19 mouse cellular contexts compared by ENCODE assay signal in the genomic region with DNA sequence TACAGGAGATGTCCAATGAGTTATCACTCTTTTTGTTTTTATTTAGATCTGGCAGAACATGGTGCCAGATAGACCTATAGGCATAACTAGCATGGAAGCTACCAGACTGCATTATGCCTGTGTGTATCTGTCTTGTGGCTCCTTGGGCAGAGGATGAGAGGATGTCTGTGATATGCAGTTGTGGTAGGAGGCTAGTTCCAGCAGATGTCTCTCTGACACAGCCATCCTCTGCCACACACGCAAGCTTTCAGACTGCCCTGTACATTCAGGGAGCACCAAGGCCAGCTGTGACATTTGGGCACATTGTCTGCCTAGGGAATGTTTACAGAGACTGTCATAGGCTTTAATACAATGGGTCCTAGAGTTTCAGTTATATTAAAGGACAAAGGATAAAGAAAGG.
DNase-seq lines count a peak whose midpoint lies in the region; ATAC-seq and TF ChIP-seq lines count a peak whose summit lies in the region.
"Had no signal": no experiment of that assay in that cellular context is flagged by ENCODE, and none has a peak within 500 bp of the region (broad histone marks: within the 10 kb centered on the region; RNA-seq: fewer than 3 reads in every experiment).

No protein-coding gene starts in this region.

- H3K27me3 ChIP-seq in forebrain, postnatal 0 days (ENCODE audit: insufficient read depth, low read length) = no peaks in the 10 kb centered on the region
- no peaks in the 10 kb centered on the region for H3K27me3 ChIP-seq in forebrain, embryonic 10.5 days (ENCODE audit: poor library complexity, severe bottlenecking)
- no peaks in the 10 kb centered on the region for H3K27me3 ChIP-seq in midbrain, embryonic 13.5 days
- H3K27me3 ChIP-seq in midbrain, embryonic 15.5 days (replicated peaks) = no peaks in the 10 kb centered on the region
- no peaks in the 10 kb centered on the region for H3K27me3 ChIP-seq in midbrain, embryonic 14.5 days (ENCODE audit: control insufficient read depth, insufficient read depth, low read length)
- H3K27me3 ChIP-seq: embryonic facial prominence, embryonic 15.5 days; forebrain, embryonic 12.5 days; kidney, embryonic 15.5 days; limb, embryonic 13.5 days; liver, embryonic 15.5 days; Patski had no signal

- H3K9me3 ChIP-seq in forebrain, postnatal 0 days (ENCODE audit: low read length) = no peaks in the 10 kb centered on the region
- no peaks in the 10 kb centered on the region for H3K9me3 ChIP-seq in forebrain, embryonic 10.5 days
- H3K9me3 ChIP-seq in midbrain, embryonic 13.5 days = no peaks in the 10 kb centered on the region
- H3K9me3 ChIP-seq in midbrain, embryonic 15.5 days = no peaks in the 10 kb centered on the region
- H3K9me3 ChIP-seq in midbrain, embryonic 14.5 days (ENCODE audit: control insufficient read depth, low read length) = no peaks in the 10 kb centered on the region
- H3K9me3 ChIP-seq: embryonic facial prominence, embryonic 15.5 days; forebrain, embryonic 12.5 days; heart, embryonic 10.5 days; kidney, embryonic 15.5 days; limb, embryonic 13.5 days; liver, embryonic 15.5 days had no signal

- peak; percentile 36 for TF ChIP-seq CTCF in forebrain, postnatal 0 days (IDR thresholded peaks at IDR 0.05; ENCODE audit: low read depth)
- peak; percentile 18 for TF ChIP-seq CTCF in layer of hippocampus, adult 2 months (conservative IDR thresholded peaks at IDR 0.05)

- H3K4me1 ChIP-seq in forebrain, postnatal 0 days (ENCODE audit: insufficient read depth) = no peaks in the 10 kb centered on the region
- H3K4me1 ChIP-seq in forebrain, embryonic 10.5 days = no peaks in the 10 kb centered on the region
- H3K4me1 ChIP-seq in midbrain, embryonic 13.5 days (replicated peaks) = no peaks in the 10 kb centered on the region
- H3K4me1 ChIP-seq in midbrain, embryonic 15.5 days = no peaks in the 10 kb centered on the region
- H3K4me1 ChIP-seq in midbrain, embryonic 14.5 days (ENCODE audit: control insufficient read depth, insufficient read depth, low read length) = no peaks in the 10 kb centered on the region
- H3K4me1 ChIP-seq: embryonic facial prominence, embryonic 15.5 days; forebrain, embryonic 12.5 days; heart, embryonic 10.5 days; kidney, embryonic 15.5 days; limb, embryonic 13.5 days; liver, embryonic 15.5 days had no signal

- no peak overlapping the region for H3K9ac ChIP-seq in forebrain, postnatal 0 days
- H3K9ac ChIP-seq in midbrain, embryonic 13.5 days (replicated peaks) = no peak overlapping the region
- H3K9ac ChIP-seq in midbrain, embryonic 15.5 days = no peak overlapping the region
- no peak overlapping the region for H3K9ac ChIP-seq in midbrain, embryonic 14.5 days (replicated peaks; ENCODE audit: low read length)
- H3K9ac ChIP-seq: embryonic facial prominence, embryonic 15.5 days; forebrain, embryonic 12.5 days; kidney, embryonic 15.5 days; limb, embryonic 13.5 days; liver, embryonic 15.5 days had no signal

- no peak overlapping the region for H3K4me2 ChIP-seq in forebrain, postnatal 0 days (ENCODE audit: low read depth)
- no peak overlapping the region for H3K4me2 ChIP-seq in midbrain, embryonic 13.5 days (replicated peaks)
- H3K4me2 ChIP-seq in midbrain, embryonic 15.5 days = no peak overlapping the region
- H3K4me2 ChIP-seq in midbrain, embryonic 14.5 days (ENCODE audit: low read length) = no peak overlapping the region
- H3K4me2 ChIP-seq: embryonic facial prominence, embryonic 15.5 days; forebrain, embryonic 12.5 days; kidney, embryonic 15.5 days; limb, embryonic 13.5 days; liver, embryonic 15.5 days had no signal

- DNase-seq in forebrain, postnatal 0 days = no peak
- no peak for DNase-seq in forebrain, embryonic 10.5 days (ENCODE audit: extremely low spot score, low spot score)
- no peak for DNase-seq in layer of hippocampus, adult 2 months (ENCODE audit: low spot score in 2 of 2)
- DNase-seq in layer of hippocampus, adult 9-10 months (ENCODE audit: low spot score) = no peak
- DNase-seq in midbrain, embryonic 14.5 days = peak; percentile 37
- no peak for DNase-seq in thymus, postnatal 4 days
- DNase-seq: cerebellum, adult 11 months; cerebellum, postnatal 36 days; lung, postnatal 4 days; thymus, adult 2 months had no signal

- ATAC-seq in forebrain, postnatal 0 days = no peak
- ATAC-seq in midbrain, embryonic 13.5 days = 0 out of 2 replicates have a peak, but pooled peaks have one; percentile 53
- no peak; the same call in 1 of the 2 replicates for ATAC-seq in midbrain, embryonic 15.5 days (replicated peaks)
- no peak for ATAC-seq in midbrain, embryonic 14.5 days (ENCODE audit: low FRiP score, low TSS enrichment)
- ATAC-seq: Patski had no signal

- no peaks in the 10 kb centered on the region for H3K36me3 ChIP-seq in forebrain, postnatal 0 days (ENCODE audit: insufficient read depth)
- H3K36me3 ChIP-seq in forebrain, embryonic 10.5 days (replicated peaks) = no peaks in the 10 kb centered on the region
- H3K36me3 ChIP-seq in midbrain, embryonic 13.5 days = no peaks in the 10 kb centered on the region
- H3K36me3 ChIP-seq in midbrain, embryonic 15.5 days (replicated peaks) = no peaks in the 10 kb centered on the region
- H3K36me3 ChIP-seq in midbrain, embryonic 14.5 days (ENCODE audit: control insufficient read depth, insufficient read depth, low read length) = no peaks in the 10 kb centered on the region
- H3K36me3 ChIP-seq: embryonic facial prominence, embryonic 15.5 days; forebrain, embryonic 12.5 days; heart, embryonic 10.5 days; kidney, embryonic 15.5 days; limb, embryonic 13.5 days; liver, embryonic 15.5 days had no signal

- no peak overlapping the region for H3K27ac ChIP-seq in forebrain, postnatal 0 days (ENCODE audit: low read depth, low read length)
- H3K27ac ChIP-seq in forebrain, embryonic 10.5 days = no peak overlapping the region
- H3K27ac ChIP-seq in layer of hippocampus, adult 2 months = no peak overlapping the region
- no peak overlapping the region for H3K27ac ChIP-seq in midbrain, embryonic 13.5 days
- no peak overlapping the region for H3K27ac ChIP-seq in midbrain, embryonic 15.5 days
- no peak overlapping the region for H3K27ac ChIP-seq in midbrain, embryonic 14.5 days (replicated peaks; ENCODE audit: low read depth, low read length)
- H3K27ac ChIP-seq: embryonic facial prominence, embryonic 15.5 days; forebrain, embryonic 12.5 days; heart, embryonic 10.5 days; kidney, embryonic 15.5 days; limb, embryonic 13.5 days; liver, embryonic 15.5 days had no signal

- H3K4me3 ChIP-seq in forebrain, postnatal 0 days (ENCODE audit: low read depth, low read length) = no peak overlapping the region
- H3K4me3 ChIP-seq in forebrain, embryonic 10.5 days = no peak overlapping the region
- H3K4me3 ChIP-seq in layer of hippocampus, adult 2 months = no peak overlapping the region
- no peak overlapping the region for H3K4me3 ChIP-seq in midbrain, embryonic 13.5 days (replicated peaks)
- no peak overlapping the region for H3K4me3 ChIP-seq in midbrain, embryonic 15.5 days
- no peak overlapping the region for H3K4me3 ChIP-seq in midbrain, embryonic 14.5 days (replicated peaks; ENCODE audit: low read depth, low read length)
- H3K4me3 ChIP-seq: embryonic facial prominence, embryonic 15.5 days; forebrain, embryonic 12.5 days; heart, embryonic 10.5 days; kidney, embryonic 15.5 days; limb, embryonic 13.5 days; liver, embryonic 15.5 days had no signal

- 46% methylated on average over 1 of the region's 1 CpGs for WGBS in forebrain, postnatal 0 days
- 72% methylated on average over 1 of the region's 1 CpGs for WGBS in forebrain, embryonic 10.5 days
- WGBS in midbrain, embryonic 13.5 days = 64% methylated on average over 1 of the region's 1 CpGs
- WGBS in midbrain, embryonic 15.5 days = 50% methylated on average over 1 of the region's 1 CpGs
- 71% methylated on average over 1 of the region's 1 CpGs for WGBS in midbrain, embryonic 14.5 days
